Mouse (Mus musculus) limb, embryonic 11.5 days (tissue): ENCODE measurements around the gene Hnrnpll. TPM values are rescaled to one million over a fixed set of nuclear protein-coding genes. Genes with fewer than 3 reads are reported as not detected.

Source experiments
- polyA plus RNA-seq: library from polyadenylated mRNA; unstranded; fragments of >200 nt; fragmentation: Nextera tagmentation; extraction: Ambion mirVana; gene quantifications from 2 replicates; pipeline ENCODE4 v1.2.1, GENCODE M21; 2014

Gene Hnrnpll
- polyA plus RNA-seq, 1 experiment from 2014 or later: 118 TPM

Other genes with a start within 250 kb of the Hnrnpll start
- gene Atl2, start 166.2 kb downstream of the Hnrnpll start, polyA plus RNA-seq: 38.7 and 43.2 TPM in 2 replicates
- 13.9 and 14.7 TPM in 2 replicates for gene Galm, start 65.1 kb upstream of the Hnrnpll start, polyA plus RNA-seq
- gene Srsf7, start 145.0 kb upstream of the Hnrnpll start, polyA plus RNA-seq: 939 and 946 TPM in 2 replicates
- 0.19 and 0.21 TPM in 2 replicates for gene Ttc39d, start 145.1 kb upstream of the Hnrnpll start, polyA plus RNA-seq
- gene Gemin6, start 162.1 kb upstream of the Hnrnpll start, polyA plus RNA-seq: 47.4 and 50.9 TPM in 2 replicates
- 20.7 and 24.3 TPM in 2 replicates for gene Morn2, start 227.9 kb upstream of the Hnrnpll start, polyA plus RNA-seq
- gene Dhx57, start 228.1 kb upstream of the Hnrnpll start, polyA plus RNA-seq: 19.9 and 23.1 TPM in 2 replicates
- gene Arhgef33, start 245.1 kb upstream of the Hnrnpll start, polyA plus RNA-seq: 0.11 and 0.53 TPM in 2 replicates